Mouse (Mus musculus) cerebellum, postnatal 14 days (tissue): ENCODE data around the gene Taldo1.
A peak's percentile ranks its signal among the peaks of the same experiment; 100 is the strongest.

Source experiments
- DNase-seq, 2 experiments: peaks; one replicate each; pipeline ENCODE4 v3.0.0; 2021; ENCODE audit warnings: mixed read lengths in 2 of 2

Gene Taldo1

GRCm38 (mm10) chr7:141426948-141427730, 35.1 kb downstream of the Taldo1 start:
- no peak for DNase-seq

DNA sequence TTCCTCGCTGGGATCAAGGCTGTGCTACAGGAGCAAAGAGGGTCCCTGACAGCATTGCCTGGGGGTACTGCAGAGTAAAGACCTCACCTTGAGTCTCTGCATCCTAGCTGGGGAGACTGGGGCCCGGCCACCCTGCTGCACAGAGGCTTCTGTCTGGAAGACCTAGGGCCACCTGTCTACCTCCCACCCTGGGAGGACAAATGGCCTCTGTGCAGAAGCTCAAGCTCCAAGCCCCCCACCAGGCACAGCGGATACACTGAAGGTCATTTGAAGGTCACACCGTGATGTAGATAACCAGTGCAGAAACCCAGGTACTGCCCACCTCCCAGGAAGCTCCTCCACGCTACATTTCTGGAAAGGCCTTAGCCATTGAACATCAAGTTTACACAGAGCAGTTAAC, 36.7 kb downstream of the Taldo1 start:
- peak in 1 of 2 experiments; percentile 47 for DNase-seq

DNA sequence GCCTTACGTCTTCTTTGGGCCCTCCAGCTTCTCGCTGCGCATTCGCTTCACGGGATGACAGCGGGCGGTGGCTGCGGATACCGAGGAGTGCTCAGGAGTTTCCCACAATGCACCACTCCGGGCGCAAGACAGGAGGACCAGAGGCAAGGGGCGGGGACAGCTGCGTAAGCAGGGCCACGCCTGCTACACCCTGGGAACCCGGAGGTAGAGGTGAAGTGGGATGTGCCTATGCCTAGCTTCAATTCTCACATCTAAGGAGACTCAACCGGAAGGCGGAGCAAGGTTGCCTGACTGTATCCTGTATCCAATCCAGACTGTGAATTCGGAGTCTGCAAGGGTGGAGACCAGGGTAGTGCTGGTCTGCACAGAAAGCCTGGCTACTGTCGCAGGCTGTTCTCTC, 37.3 kb downstream of the Taldo1 start, which contains the start of gene Cend1:
TSS of gene Cend1 (minus strand) at position 182 of the 400 bp plus-strand sequence.
- DNase-seq: peak; percentile 82 to 90

GRCm38 (mm10) chr7:141429840-141430584, 38.0 kb downstream of the Taldo1 start:
- peak in 1 of 2 experiments; percentile 38 for DNase-seq

GRCm38 (mm10) chr7:141430585-141431240, 38.7 kb downstream of the Taldo1 start:
- DNase-seq: no peak

GRCm38 (mm10) chr7:141431434-141432185, 39.6 kb downstream of the Taldo1 start:
- DNase-seq: peak in 1 of 2 experiments; percentile 38

DNA sequence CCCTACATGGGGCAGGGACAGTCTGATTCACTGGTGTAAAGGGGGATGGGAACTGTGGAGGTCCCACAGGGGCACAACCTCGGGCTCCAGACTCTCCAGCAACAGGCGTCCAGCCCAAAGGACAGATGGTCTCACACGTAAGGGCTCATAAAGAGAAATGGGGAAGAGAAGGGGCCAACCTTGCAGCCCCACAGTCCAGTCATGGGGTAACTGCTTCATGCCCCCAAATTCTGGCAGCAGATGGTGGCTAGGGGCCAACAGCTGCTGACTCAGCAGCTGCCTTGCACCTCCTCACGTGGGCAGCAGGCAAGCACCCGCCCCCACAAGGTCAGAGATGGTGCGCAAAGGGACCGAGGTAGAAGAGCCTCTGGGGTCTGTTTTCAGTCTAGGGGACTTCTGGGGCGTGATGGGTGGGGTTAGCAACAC, 40.2 kb downstream of the Taldo1 start:
- DNase-seq: peak; percentile 66 to 78

- peak; percentile 87 to 92 for DNase-seq
These were observed 40.9 kb downstream of the Taldo1 start for GRCm38 (mm10) chr7:141432741-141433516.

DNA sequence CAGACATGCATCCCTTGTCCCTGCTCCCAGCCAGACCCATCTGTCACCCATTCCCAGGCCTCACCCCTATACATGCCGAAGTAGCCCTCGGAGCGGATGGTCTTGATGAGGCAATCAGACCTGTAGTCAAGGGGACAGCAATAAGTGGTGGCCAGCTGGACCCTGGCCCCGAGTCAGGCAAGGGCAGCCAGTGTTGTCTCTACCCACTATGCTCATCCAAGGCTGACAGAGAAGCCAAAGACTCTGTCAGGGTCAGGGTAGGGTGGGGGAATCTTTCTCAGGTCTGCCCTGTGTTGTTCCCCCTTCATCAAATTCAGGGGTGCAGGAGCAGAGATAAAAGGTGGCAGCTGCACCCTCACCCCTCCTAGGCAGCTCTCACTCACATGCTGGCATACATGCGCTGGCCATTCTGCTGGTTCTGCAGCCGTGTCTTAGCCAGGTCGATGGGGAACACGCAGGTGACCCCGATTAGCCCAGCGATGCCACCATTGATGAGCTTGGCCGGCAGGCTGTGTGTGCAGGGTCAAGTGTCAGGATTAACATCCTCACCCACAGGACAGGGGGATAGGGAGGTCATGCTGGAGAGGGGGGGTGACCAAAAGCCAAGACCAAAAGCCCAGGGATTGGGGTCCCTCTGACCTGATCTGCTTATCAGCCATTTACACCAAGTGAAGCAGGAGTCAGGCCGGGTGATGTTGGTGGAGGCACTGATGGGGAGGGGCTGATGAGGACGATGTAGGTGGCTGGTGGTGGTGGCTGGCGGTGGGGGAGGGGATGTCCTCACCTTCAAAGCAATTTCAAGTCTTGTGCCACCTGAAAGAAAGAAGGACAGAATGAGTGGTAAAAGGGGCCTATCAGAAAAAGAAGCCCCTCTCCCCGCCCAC, 41.8 kb downstream of the Taldo1 start:
- DNase-seq: peak; percentile 74 to 77

DNA sequence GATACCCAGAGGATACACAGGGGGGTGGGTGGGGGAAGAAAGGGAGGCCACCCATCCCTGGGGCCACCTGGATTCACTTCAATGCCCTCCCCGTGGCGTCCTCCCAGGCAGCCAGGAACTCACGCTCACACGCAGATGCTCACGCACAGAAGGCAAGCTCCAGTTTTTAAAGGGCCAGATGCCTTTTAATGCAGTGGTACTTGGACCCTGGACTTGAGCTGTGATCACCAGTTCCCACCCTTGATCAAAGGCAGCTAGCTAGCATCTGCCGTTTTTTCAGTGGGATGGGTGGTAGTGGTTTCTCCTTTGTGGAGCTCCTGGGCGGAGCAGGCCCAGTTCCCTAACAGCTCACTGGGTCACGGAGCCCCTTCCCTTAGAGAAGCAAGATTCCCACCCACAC, 42.5 kb downstream of the Taldo1 start:
- DNase-seq: peak; percentile 77 to 84

DNA sequence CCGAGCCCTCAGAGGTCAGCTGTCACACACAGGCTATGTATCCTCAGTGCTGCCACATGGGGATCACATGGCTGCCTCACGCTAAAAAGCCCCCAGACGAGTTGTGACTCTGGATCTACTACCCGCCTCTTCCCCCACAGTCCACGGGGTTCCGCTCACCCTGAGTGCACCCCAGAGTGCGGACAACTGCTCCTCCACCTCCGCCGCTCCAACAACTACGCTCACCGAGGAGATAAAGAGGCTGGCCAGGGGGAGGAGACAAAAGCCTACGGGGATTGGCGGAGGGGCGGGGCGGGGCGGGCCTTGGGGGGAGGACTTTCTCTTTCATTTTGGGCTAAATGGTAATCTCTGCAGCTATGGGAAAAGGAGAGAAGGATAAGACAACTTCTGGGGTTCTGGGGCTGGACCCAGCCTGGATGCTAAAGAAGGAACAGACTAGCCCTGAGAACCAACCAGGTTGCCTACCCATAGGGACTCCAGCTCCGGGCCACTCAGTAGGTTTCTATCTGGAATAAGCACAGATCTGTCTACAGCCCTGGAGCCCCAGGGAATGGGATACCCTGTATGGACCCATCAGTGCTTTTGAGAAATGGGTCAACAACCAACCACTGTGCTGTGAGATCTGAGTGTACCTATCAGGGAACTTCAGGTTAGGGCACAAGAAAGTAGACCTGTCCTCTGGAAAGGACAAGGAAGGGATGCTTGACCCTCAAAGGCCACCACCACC, 43.3 kb downstream of the Taldo1 start:
- DNase-seq: peak; percentile 79 to 81

- peak; percentile 29 to 37 for DNase-seq
These were observed 44.0 kb downstream of the Taldo1 start for GRCm38 (mm10) chr7:141435856-141436522.

GRCm38 (mm10) chr7:141436523-141436892, 44.5 kb downstream of the Taldo1 start:
- DNase-seq: peak; percentile 22

DNA sequence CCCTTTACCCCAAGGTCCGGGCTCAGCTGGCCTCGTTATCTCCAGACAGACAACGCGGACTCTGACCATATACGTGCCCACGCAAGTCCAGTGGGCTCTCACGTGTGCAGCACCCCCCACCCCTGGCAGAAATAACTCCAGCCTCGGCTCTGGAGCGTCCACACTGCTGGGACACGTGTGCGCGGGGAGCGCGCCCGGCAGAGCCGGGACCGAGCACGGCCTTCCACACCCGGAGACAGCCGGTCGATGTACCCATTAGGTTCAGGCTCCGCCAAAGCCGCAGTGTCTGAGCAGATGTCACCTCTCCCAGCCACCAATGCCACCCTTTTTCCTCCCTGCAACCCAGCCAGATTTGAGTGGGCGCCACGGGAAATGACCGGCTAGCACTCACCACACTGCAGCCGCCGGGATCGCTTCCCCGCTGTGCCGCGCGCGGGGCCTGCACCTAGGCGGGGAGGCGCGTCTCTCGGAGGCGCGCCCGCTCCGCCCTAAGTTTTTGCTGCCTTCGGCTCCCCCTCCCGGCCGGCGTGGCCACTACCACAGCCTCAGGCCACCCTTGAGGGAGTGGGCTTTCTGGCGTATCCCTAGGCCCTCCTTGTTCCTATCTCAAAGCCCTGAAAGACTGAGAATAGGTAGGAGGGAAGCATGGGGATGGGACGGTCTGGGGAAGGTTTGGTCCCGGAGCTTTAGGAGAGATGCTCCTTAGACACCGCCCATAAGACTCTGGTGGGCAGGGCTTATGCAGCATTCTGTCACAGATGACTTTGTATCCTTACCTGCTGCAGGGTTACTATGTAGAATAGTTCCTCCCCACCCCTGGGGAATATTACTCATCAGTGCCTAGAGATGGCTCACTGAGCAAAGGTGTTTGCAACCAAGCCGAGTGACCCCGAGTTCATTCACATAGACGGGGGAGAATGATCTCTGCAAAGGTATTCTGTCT, 45.5 kb downstream of the Taldo1 start, which contains the start of gene Slc25a22:
TSS of gene Slc25a22 (minus strand) at position 715 of the 943 bp plus-strand sequence.
- DNase-seq: peak; percentile 92

DNA sequence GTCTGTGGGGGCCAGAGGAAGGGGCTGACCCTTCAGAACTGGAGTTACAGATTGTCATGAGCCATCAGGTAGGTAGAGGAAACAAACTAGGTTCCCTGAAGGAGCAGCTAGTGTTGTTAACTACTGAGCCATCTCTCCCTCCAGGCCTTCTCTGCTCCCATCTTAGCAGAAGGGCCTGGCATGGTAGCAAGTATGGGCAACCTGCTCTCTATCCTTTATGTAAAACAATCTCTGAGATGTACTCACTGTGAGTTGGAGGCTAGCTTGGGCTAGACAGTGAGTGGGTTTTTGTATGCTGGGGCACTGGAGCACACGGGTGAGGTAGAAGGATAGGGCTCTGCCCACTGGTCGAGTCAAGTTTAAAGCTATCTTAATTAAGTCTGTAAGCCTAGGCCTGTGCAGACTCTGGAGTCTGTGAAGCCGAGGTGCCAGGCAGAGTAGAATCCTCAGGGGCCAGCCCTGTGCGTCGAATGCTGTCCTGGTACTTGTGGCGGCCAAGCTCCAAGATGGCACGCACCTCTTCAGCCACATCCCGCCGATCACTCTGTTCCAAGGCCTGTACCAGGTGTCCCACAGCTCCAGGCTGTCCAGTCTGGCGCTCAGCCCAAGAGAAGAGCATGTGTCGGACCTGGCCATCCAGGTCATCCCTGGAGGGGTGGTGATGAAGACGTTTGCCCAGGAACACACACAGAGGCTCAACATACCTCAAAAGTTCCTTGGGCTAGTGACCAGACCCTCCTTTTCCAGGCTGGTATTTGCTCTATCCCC, 46.4 kb downstream of the Taldo1 start:
- peak; percentile 85 to 90 for DNase-seq

DNA sequence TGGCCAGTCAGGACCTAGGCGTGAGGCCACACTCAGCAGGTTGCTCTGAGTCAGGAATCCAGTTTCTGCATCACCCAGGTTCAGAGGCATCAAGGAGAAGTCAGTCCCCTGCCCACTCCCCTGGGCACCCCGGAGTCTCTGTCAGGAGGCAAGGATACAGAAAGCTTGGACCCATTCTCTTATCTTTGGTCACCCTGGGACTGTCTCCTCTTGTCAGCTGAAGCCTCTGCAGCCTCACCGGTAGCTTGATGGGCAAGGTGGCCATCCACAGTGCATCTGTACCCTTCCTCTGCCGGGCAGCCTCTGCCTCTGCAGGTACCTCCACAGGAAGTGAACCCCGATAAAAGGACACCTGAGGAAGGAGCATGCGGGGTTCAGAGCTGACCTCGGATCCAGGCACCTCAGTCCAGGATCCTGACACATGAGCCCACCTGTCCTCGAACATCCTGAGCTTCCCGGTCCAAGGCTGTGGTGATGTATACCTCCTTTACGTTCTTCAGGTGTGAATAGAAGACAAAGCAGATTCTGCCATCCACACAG, 47.2 kb downstream of the Taldo1 start:
- peak in 1 of 2 experiments; percentile 34 for DNase-seq

DNA sequence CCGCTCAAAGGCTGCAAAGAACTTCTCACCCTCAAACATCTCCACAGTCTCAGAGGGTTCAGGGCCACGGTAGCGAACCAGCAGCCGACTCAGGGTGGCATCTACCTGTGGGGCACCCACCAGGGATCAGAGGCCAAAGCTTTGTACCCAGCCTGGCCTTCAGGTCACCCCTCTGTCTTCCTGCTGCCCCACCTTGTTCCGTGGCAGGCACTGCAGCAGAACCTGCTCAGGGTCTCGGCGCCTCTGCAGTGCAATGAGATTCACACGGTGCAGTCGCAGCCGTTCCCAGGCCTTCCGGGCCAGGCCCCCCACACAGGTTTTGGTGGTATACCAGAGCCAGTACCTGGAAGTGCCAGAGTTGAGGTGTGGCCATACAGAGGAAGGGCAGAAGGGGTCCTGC, 47.8 kb downstream of the Taldo1 start:
- DNase-seq: peak; percentile 14 to 17
